Mouse (Mus musculus) pancreas, adult 10 weeks (tissue): ENCODE measurements around the gene Sult1c1. TPM values are rescaled to one million over a fixed set of nuclear protein-coding genes. Genes with fewer than 3 reads are reported as not detected.

Source experiments
- polyA plus RNA-seq: library from polyadenylated mRNA; stranded (reverse); fragments of 350-450 nt; fragmentation: Illumina TruSeq; extraction: RNeasy Lipid Tissue Mini Kit (QIAGEN cat#74804); gene quantifications from one replicate; pipeline ENCODE4 v1.2.3, GENCODE M21; 2015; ENCODE audit warnings: low read depth, low replicate concordance; ENCODE audit not compliant: insufficient read depth

Sult1c1 gene
- polyA plus RNA-seq: not detected

DNA sequence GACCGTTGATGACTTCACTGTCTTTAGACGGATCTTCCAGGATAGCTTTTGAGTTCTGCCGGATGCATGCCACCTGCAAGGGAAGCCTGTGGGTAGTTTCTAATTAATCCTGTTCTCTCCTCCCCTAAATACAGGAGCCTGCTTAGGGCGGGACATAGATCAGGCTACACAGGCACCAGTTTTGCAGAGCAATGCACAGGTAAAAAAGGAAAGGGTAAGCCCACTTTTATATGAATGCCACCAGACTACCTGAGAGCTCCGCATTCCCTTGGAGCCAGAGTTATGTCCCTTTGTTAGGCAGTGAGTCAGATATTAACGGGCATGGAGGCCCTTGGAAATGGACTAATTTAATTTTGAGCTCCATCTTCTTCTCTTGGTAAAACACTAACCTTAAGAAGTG is at the start of gene Sult1c1:
Gene Sult1c1 (minus strand): TSS at position 101 of the 400 bp plus-strand sequence.

Other genes with a start within 250 kb of the Sult1c1 start
- 2.7 TPM for gene Sult1c2, start 144.3 kb downstream of the Sult1c1 start, polyA plus RNA-seq